ENCODE assay signal across 11 mouse cellular contexts in genomic region chr1:177456772-177457171, GRCm38 (mm10). TPM values are rescaled to one million over a fixed set of nuclear protein-coding genes. Genes with fewer than 3 reads are reported as not detected.
DNase-seq lines count a peak whose midpoint lies in the region; ATAC-seq and TF ChIP-seq lines count a peak whose summit lies in the region.
"Had no signal": no experiment of that assay in that cellular context is flagged by ENCODE, and none has a peak within 500 bp of the region (broad histone marks: within the 10 kb centered on the region; RNA-seq: fewer than 3 reads in every experiment).

No protein-coding gene starts in this region.

- H3K4me2 ChIP-seq in stomach, postnatal 0 days (replicated peaks; ENCODE audit: low read depth), result no peak overlapping the region
- H3K4me2 ChIP-seq: liver, embryonic 13.5 days had no signal

- no peak overlapping the region for H3K9ac ChIP-seq in stomach, postnatal 0 days (ENCODE audit: low read length)
- H3K9ac ChIP-seq: liver, embryonic 13.5 days had no signal

- no peak for TF ChIP-seq EP300 in stomach, postnatal 0 days (optimal IDR thresholded peaks at IDR 0.05)

- DNase-seq in cerebellum, adult 11-12 months, result peak; percentile 67
- no peak for DNase-seq in cerebellum, adult 11 months
- no peak for DNase-seq in left cerebral cortex, adult 2 months (ENCODE audit: extremely low spot score in 1 of 2, low spot score in 2 of 2)
- no peak for DNase-seq in left cerebral cortex, adult 9 months (ENCODE audit: low spot score in 2 of 2)
- peak; percentile 55 to 62 for DNase-seq in cerebellum, postnatal 36 days
- no peak for DNase-seq in thymus, postnatal 14 days
- DNase-seq in stomach, postnatal 0 days (ENCODE audit: low spot score), result no peak
- DNase-seq: liver, embryonic 13.5 days; lung, postnatal 14 days had no signal

- H3K4me3 ChIP-seq in left cerebral cortex, adult 2 months, result no peak overlapping the region
- H3K4me3 ChIP-seq in stomach, postnatal 0 days (ENCODE audit: low read depth, low read length), result no peak overlapping the region
- H3K4me3 ChIP-seq: heart, embryonic 10.5 days; liver, embryonic 13.5 days had no signal

- H3K27ac ChIP-seq in left cerebral cortex, adult 2 months, result peak overlapping the region; percentile 73
- no peak overlapping the region for H3K27ac ChIP-seq in stomach, postnatal 0 days (replicated peaks)
- H3K27ac ChIP-seq: heart, embryonic 10.5 days; liver, embryonic 13.5 days had no signal

- no peaks in the 10 kb centered on the region for H3K9me3 ChIP-seq in stomach, postnatal 0 days (ENCODE audit: control insufficient read depth, low read length)
- H3K9me3 ChIP-seq: heart, embryonic 10.5 days; liver, embryonic 13.5 days had no signal

- no peak for TF ChIP-seq CTCF in left cerebral cortex, adult 2 months (IDR thresholded peaks at IDR 0.05)
- no peak for TF ChIP-seq CTCF in stomach, postnatal 0 days (IDR thresholded peaks at IDR 0.05; ENCODE audit: low read depth)

- H3K4me1 ChIP-seq in stomach, postnatal 0 days (replicated peaks; ENCODE audit: control insufficient read depth, insufficient read depth), result no peaks in the 10 kb centered on the region
- H3K4me1 ChIP-seq: liver, embryonic 13.5 days had no signal

- ATAC-seq in megakaryocyte-erythroid progenitor cell, adult 5-6 weeks (replicated peaks; ENCODE audit: low FRiP score, low TSS enrichment, poor library complexity, severe bottlenecking), result peak; percentile 41; the same call in 1 of the 2 replicates
- no peak for ATAC-seq in stomach, postnatal 0 days (ENCODE audit: low FRiP score, low TSS enrichment)

- no peaks in the 10 kb centered on the region for H3K36me3 ChIP-seq in stomach, postnatal 0 days (ENCODE audit: control insufficient read depth, insufficient read depth, low read length)
- H3K36me3 ChIP-seq: heart, embryonic 10.5 days; liver, embryonic 13.5 days had no signal

- intact Hi-C loops in left cerebral cortex, adult 2 months (cut with DNase I), result loop anchor here (2.0 kb wide), 1 partner anchor 116 kb away; no protein-coding TSS in a partner anchor

- WGBS in stomach, postnatal 0 days, result 38% methylated on average over 4 of the region's 4 CpGs

- no peaks in the 10 kb centered on the region for H3K27me3 ChIP-seq in stomach, postnatal 0 days (ENCODE audit: control insufficient read depth, insufficient read depth, low read length)
- H3K27me3 ChIP-seq: liver, embryonic 13.5 days had no signal

RNA-seq across cellular contexts. Expression of gene Zbtb18, which starts 14.6 kb away (rescaled TPM):
- total RNA-seq in left cerebral cortex, adult 2 months (2021), result 100 to 1,000 TPM; 351 to 386 TPM
- total RNA-seq in megakaryocyte-erythroid progenitor cell, adult 5-6 weeks (2014; fragmentation: Nextera tagmentation), result 9.3 and 20.8 TPM in 2 replicates
- total RNA-seq in megakaryocyte-erythroid progenitor cell, adult 5-6 weeks (2017), result 21.3 and 26.5 TPM in 2 replicates
- 1.4 and 1.6 TPM in 2 replicates for polyA plus RNA-seq in stomach, postnatal 0 days (2015; fragmentation: Nextera tagmentation; extraction: Ambion mirVana)

Comparison
In these comparisons a context has a peak if more than half of its experiments do, and no peak if none do; other contexts are left out.
1. DNase-seq: peak in cerebellum, adult 11-12 months (single experiment) and cerebellum, postnatal 36 days (2 of 2); none in cerebellum, adult 11 months (single experiment), left cerebral cortex, adult 2 months (0 of 2), left cerebral cortex, adult 9 months (0 of 2), thymus, postnatal 14 days (single experiment) and stomach, postnatal 0 days (single experiment).
2. RNA of gene Zbtb18, which starts 14.6 kb away (total RNA-seq): 351 to 386 TPM in left cerebral cortex, adult 2 months; 9.3 to 26.5 TPM in megakaryocyte-erythroid progenitor cell, adult 5-6 weeks; every median in the first group is over 10 times any median in the second.